Mouse (Mus musculus) olfactory bulb, adult 2 months (tissue): Measurements from ENCODE around the gene Slc16a4. TPM values are rescaled to one million over a fixed set of nuclear protein-coding genes. Genes with fewer than 3 reads are reported as not detected.

Experiments used
- H3K27ac ChIP-seq: fragments of 200-500 bp; 2 replicates; pipeline ENCODE4 v1.5.1; 2012; ENCODE audit warnings: low read depth, low read length; ENCODE audit not compliant: insufficient read depth
- H3K4me1 ChIP-seq: fragments of 200-500 bp; 2 replicates; pipeline ENCODE4 v1.6.1; 2012; ENCODE audit warnings: low read length; ENCODE audit not compliant: control insufficient read depth, insufficient read depth
- H3K4me3 ChIP-seq: fragments of 200-500 bp; 2 replicates; pipeline ENCODE4 v1.5.1; 2012; ENCODE audit warnings: mild to moderate bottlenecking, low read depth, low read length, moderate library complexity; ENCODE audit not compliant: insufficient read depth
- CTCF ChIP-seq: fragments of 200-500 bp; IDR thresholded peaks from 2 replicates; pipeline ENCODE4 v1.5.1; 2012; ENCODE audit warnings: low read depth, mild to moderate bottlenecking, low read length, moderate library complexity; ENCODE audit not compliant: insufficient read depth
- POLR2A ChIP-seq: fragments of 200-500 bp; IDR thresholded peaks from 2 replicates; pipeline ENCODE4 v1.6.1; 2012; ENCODE audit warnings: mild to moderate bottlenecking, low read depth, low read length, moderate library complexity; ENCODE audit not compliant: insufficient read depth
- WGBS: fragments of 180-500 bp; shearing (Covaris S2); methylation state at CpG from one replicate; pipeline ENCODE4 v1.1.7; 2018; 5-methylcytosine and 5-hydroxymethylcytosine counted together
- polyA plus RNA-seq: library from polyadenylated mRNA; stranded (reverse); fragments of >200 nt; gene quantifications from 2 replicates; pipeline ENCODE4 v1.2.4, GENCODE M21; 2012; ENCODE audit warnings: low replicate concordance; ENCODE audit not compliant: missing spikeins, insufficient read depth, insufficient read length

Slc16a4 gene
- polyA plus RNA-seq, 1 experiment = not detected

GRCm38 (mm10) chr3:107257924-107258323 is 33.1 kb upstream of the Slc16a4 start:
- Histone ChIP-seq H3K4me1 (peaks cover 16% of the 10 kb centered on the region), H3K4me3 (no peak overlapping the region), H3K27ac (no peak overlapping the region)
- no peak for TF ChIP-seq POLR2A
- no peak for TF ChIP-seq CTCF
- 26% methylated on average over 5 of the region's 5 CpGs for WGBS

- Histone ChIP-seq H3K27ac (peak overlapping the region; percentile 70), H3K4me1 (peaks cover 16% of the 10 kb centered on the region), H3K4me3 (no peak overlapping the region)
- 39% methylated on average over 8 of the region's 8 CpGs for WGBS
- TF ChIP-seq POLR2A (no peak), CTCF (no peak)
Observed at GRCm38 (mm10) chr3:107260956-107261850, 29.8 kb upstream of the Slc16a4 start.

- Histone ChIP-seq H3K4me3 (no peak overlapping the region), H3K27ac (peak overlapping the region; percentile 70; the same call in 1 of the 2 replicates), H3K4me1 (peaks cover 12% of the 10 kb centered on the region)
- no peak for TF ChIP-seq POLR2A
- 49% methylated on average over 7 of the region's 7 CpGs for WGBS
Observed at GRCm38 (mm10) chr3:107261851-107262165, 29.2 kb upstream of the Slc16a4 start.

- WGBS = 79% methylated on average over 2 of the region's 2 CpGs
- no peak overlapping the region for H3K4me3 ChIP-seq
- H3K4me1 ChIP-seq = no peaks in the 10 kb centered on the region
- TF ChIP-seq POLR2A (no peak), CTCF (no peak)
- no peak overlapping the region for H3K27ac ChIP-seq
Observed at GRCm38 (mm10) chr3:107266814-107267345, 24.1 kb upstream of the Slc16a4 start.

- H3K4me1 ChIP-seq = no peaks in the 10 kb centered on the region
- H3K27ac ChIP-seq = no peak overlapping the region
- no peak overlapping the region for H3K4me3 ChIP-seq
- TF ChIP-seq POLR2A (no peak), CTCF (no peak)
- 91% methylated on average over 3 of the region's 3 CpGs for WGBS
Observed at GRCm38 (mm10) chr3:107272433-107272832, 18.6 kb upstream of the Slc16a4 start.

- TF ChIP-seq CTCF (peak; percentile 46; the same call in 1 of the 2 replicates), POLR2A (no peak)
- 6% methylated on average over 3 of the region's 3 CpGs for WGBS
- Histone ChIP-seq H3K27ac (no peak overlapping the region), H3K4me1 (no peaks in the 10 kb centered on the region), H3K4me3 (no peak overlapping the region)
Observed at GRCm38 (mm10) chr3:107273820-107274219, 17.2 kb upstream of the Slc16a4 start.

GRCm38 (mm10) chr3:107275351-107275750 is 15.7 kb upstream of the Slc16a4 start:
- whole genome bisulfite sequencing = 81% methylated on average over 5 of the region's 5 CpGs
- H3K4me3 ChIP-seq = no peak overlapping the region
- TF ChIP-seq CTCF = no peak
- TF ChIP-seq POLR2A = no peak
- H3K27ac ChIP-seq = no peak overlapping the region
- no peaks in the 10 kb centered on the region; the same call in 1 of the 2 replicates for H3K4me1 ChIP-seq

- TF ChIP-seq CTCF (no peak), POLR2A (no peak)
- H3K27ac ChIP-seq = no peak overlapping the region
- H3K4me1 ChIP-seq = no peaks in the 10 kb centered on the region; the same call in 1 of the 2 replicates
- WGBS = 57% methylated on average over 4 of the region's 4 CpGs
- no peak overlapping the region for H3K4me3 ChIP-seq
Observed at GRCm38 (mm10) chr3:107275996-107276395, 15.0 kb upstream of the Slc16a4 start.

GRCm38 (mm10) chr3:107276626-107277025 is 14.4 kb upstream of the Slc16a4 start:
- TF ChIP-seq CTCF = no peak
- no peak for TF ChIP-seq POLR2A
- H3K4me1 ChIP-seq = no peaks in the 10 kb centered on the region; the same call in 1 of the 2 replicates
- H3K4me3 ChIP-seq = no peak overlapping the region
- 90% methylated on average over 3 of the region's 3 CpGs for WGBS
- no peak overlapping the region for H3K27ac ChIP-seq
